Mouse (Mus musculus) left cerebral cortex, adult 9 months (tissue): ENCODE data around the gene Brat1.

Experiments used
- DNase-seq, 2 experiments: peaks; one replicate each; pipeline ENCODE4 v3.0.0; 2022; ENCODE audit warnings: low spot score in 2 of 2

The Brat1 gene

DNA sequence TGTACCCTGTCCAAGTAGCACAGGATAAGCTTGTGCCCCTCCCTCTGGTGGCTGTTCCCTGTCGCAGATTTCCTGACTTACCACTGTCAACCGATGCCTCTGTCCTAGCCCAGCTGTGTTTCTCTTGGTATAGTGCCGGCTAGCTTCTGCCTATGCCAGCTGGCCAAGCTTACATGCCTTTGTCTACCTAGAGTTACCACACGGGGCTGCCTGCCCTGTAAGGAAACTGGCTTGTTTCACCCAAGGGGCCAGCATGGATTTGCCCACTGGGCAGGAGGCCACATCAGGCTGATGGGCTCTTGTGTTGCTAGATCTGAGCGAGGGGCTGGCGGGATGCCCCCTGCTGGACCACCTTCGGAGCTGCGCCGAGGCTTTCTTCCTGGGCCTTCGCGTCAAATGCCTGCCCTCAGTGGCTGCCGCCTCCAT, 38.9 kb downstream of the Brat1 start:
- DNase-seq, result no peak

DNA sequence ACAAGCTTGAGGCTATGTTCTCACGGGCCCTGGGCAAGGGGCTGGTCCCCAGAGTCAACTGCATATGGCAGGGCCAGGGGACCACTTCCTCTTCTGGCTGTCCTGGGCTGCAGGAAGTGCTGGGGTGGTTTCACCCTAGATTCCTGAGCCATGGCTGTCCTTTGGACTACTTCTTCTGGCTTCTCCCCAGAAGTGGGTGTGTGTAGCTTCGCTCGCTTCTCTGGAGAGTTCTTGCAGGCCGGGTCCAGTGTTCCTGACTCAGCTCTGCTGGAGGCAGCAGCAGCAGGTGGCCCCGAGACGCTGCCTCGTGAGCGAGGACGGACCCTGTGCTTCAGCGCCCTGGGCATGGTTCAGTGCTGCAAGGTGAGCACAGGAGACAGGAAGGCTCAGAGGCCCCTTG, 43.6 kb downstream of the Brat1 start:
- DNase-seq, result no peak

- DNase-seq, result peak in 1 of 2 experiments; percentile 76
Measured at GRCm38 (mm10) chr5:140749062-140749875, 44.5 kb downstream of the Brat1 start.

DNA sequence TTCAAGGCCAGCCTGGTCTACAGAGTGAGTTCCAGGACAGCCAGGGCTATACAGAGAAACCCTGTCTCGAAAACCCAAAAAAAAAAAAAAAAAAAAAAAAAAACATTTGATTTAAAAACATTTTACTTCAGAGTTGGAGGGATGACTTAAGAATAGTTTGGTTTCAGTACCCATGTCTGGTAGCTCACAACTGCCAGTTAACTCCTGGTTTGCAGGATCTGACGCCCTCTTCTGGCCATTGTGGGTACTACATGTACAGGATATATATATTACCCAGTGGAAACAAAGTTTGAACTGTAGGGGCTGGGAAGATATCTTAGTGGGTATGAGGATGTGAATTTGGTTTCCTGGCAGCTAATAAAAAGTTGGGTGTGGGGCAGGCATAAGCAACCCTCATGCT, 46.1 kb downstream of the Brat1 start:
- DNase-seq, result peak in 1 of 2 experiments; percentile 49

DNA sequence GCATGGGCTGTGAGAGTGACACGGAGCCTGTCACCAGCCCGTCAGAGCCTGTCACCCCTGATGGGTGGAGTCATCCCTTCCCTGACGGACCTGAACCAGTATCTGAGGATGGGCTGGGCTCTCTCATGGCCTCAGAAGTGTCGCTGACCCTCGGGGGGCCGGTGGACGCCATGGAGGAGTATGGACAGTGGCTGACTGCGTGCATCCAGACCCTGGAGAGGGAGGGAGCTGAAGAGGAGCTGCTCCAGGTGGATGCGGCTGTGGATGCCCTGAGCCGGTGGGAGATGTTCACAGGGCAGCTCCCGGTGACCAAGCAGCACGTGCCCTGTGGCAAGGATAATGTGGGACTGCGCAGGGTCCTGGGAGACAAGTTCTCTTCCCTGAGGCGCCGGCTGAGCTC, 47.2 kb downstream of the Brat1 start:
- DNase-seq, result no peak

GRCm38 (mm10) chr5:140752639-140753038, 47.8 kb downstream of the Brat1 start:
- DNase-seq, result no peak

- DNase-seq, result no peak
Measured at GRCm38 (mm10) chr5:140753223-140753622, 48.4 kb downstream of the Brat1 start.

GRCm38 (mm10) chr5:140758864-140759263, 54.1 kb downstream of the Brat1 start:
- DNase-seq, result no peak

- DNase-seq, result no peak
Measured at GRCm38 (mm10) chr5:140762540-140762939, 57.7 kb downstream of the Brat1 start.

DNA sequence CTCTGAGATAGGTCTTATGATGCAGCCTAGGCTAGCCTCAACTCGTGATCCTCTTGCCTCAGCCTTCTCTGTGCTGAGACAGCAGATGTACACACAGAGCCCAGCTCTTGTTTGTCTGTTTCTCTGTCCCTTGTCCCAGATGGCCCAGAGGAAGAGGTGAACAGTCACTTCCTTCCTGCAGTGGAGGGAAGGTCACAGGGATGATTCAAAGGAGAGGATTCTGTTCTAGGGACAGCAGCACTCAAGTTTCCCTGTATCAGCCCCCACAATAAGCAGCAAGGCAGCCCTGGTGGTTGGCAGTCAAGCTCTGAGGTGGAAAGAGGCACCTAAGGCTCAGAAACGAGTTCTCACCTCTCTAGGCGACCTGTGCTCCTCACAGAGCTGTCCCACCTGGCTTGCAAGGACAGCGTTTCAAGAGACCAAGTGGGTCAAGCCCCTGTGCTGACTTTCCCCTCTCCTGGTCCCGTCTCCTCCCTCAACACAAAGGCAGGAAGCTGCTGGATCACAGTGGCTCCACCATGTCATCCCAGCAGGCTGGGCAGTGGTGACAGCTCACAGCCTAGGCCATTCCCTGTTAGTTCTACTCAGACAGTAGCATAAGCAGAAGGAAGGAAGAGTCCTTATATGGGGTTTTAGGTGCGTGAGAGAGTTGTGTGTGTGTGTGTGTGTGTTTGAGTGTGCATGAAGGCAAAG, 60.3 kb downstream of the Brat1 start:
- DNase-seq, result peak in 1 of 2 experiments; percentile 40

GRCm38 (mm10) chr5:140766566-140766965, 61.8 kb downstream of the Brat1 start:
- no peak for DNase-seq

DNA sequence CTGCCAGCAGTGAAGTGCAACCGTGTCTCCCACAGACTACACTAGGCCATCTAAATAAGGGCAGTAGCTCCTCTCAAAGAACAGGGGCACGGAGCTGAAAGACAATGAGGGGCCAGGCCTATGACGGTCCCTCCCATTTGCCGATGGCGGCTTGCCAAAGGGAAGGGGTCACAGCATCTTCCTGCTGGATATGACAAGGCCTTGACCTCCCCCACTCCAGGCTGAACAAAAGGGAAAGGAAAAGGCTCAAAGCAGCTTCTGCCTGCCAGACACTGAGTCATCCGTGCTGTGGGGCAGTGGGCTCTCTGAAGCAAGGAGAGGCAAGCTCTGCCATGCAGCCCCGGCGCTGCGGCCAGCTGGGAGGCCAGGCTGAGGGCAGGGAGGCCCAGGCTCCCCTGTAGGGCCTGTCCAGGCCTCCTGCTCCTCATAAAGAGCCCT, 62.9 kb downstream of the Brat1 start:
- peak; percentile 69 to 77 for DNase-seq

- DNase-seq, result peak; percentile 75 to 76
Measured at GRCm38 (mm10) chr5:140768333-140768732, 63.5 kb downstream of the Brat1 start.
